Mouse (Mus musculus) hindbrain, embryonic 13.5 days (tissue): Measurements from ENCODE around the gene Zbtb8b. TPM values are rescaled to one million over a fixed set of nuclear protein-coding genes. Genes with fewer than 3 reads are reported as not detected.
"Not testable (repeated sequence)": the region's sequence is repeated elsewhere in the genome, so short reads cannot be mapped to it uniquely, and the experiment has no call there.

Source experiments
- ATAC-seq: fragments of 200-750 bp; cut with Nextera tagmentation; 2 replicates; pipeline ENCODE4 v1.8.0; 2017; ENCODE audit warnings: moderate TSS enrichment; ENCODE audit not compliant: low FRiP score
- H3K27ac ChIP-seq: fragments of 300-500 bp; sonication (generic); 2 replicates; pipeline ENCODE4 v1.5.1; 2015; ENCODE audit warnings: inconsistent platforms, mild to moderate bottlenecking, moderate library complexity
- H3K27me3 ChIP-seq: fragments of 300-500 bp; sonication (generic); 2 replicates; pipeline ENCODE4 v1.6.1; 2015; ENCODE audit warnings: mild to moderate bottlenecking, inconsistent platforms
- H3K36me3 ChIP-seq: fragments of 300-500 bp; sonication (generic); 2 replicates; pipeline ENCODE4 v1.6.1; 2015; ENCODE audit warnings: mild to moderate bottlenecking, inconsistent platforms
- H3K4me1 ChIP-seq: fragments of 300-500 bp; sonication (generic); replicated peaks from 2 replicates; pipeline ENCODE4 v1.6.1; 2015; ENCODE audit warnings: inconsistent platforms
- H3K4me2 ChIP-seq: fragments of 300-500 bp; sonication (generic); 2 replicates; pipeline ENCODE4 v1.6.1; 2015; ENCODE audit warnings: inconsistent platforms, mild to moderate bottlenecking, moderate library complexity
- H3K4me3 ChIP-seq: fragments of 300-500 bp; sonication (generic); 2 replicates; pipeline ENCODE4 v1.5.1; 2015; ENCODE audit warnings: mild to moderate bottlenecking, inconsistent platforms
- H3K9ac ChIP-seq: fragments of 300-500 bp; sonication (generic); 2 replicates; pipeline ENCODE4 v1.6.1; 2015; ENCODE audit warnings: mild to moderate bottlenecking, inconsistent platforms
- H3K9me3 ChIP-seq: fragments of 300-500 bp; sonication (generic); 2 replicates; pipeline ENCODE4 v1.6.1; 2016; ENCODE audit warnings: inconsistent platforms
- WGBS: fragments of 180-500 bp; shearing (Covaris S2); methylation state at CpG from one replicate; pipeline ENCODE4 v1.1.7; 2015; 5-methylcytosine and 5-hydroxymethylcytosine counted together
- polyA plus RNA-seq: library from polyadenylated mRNA; unstranded; fragments of >200 nt; fragmentation: Nextera tagmentation; extraction: Ambion mirVana; gene quantifications from 2 replicates; pipeline ENCODE4 v1.2.1, GENCODE M21; 2015

Zbtb8b gene
- 13.6 and 13.9 TPM in 2 replicates for polyA plus RNA-seq

DNA sequence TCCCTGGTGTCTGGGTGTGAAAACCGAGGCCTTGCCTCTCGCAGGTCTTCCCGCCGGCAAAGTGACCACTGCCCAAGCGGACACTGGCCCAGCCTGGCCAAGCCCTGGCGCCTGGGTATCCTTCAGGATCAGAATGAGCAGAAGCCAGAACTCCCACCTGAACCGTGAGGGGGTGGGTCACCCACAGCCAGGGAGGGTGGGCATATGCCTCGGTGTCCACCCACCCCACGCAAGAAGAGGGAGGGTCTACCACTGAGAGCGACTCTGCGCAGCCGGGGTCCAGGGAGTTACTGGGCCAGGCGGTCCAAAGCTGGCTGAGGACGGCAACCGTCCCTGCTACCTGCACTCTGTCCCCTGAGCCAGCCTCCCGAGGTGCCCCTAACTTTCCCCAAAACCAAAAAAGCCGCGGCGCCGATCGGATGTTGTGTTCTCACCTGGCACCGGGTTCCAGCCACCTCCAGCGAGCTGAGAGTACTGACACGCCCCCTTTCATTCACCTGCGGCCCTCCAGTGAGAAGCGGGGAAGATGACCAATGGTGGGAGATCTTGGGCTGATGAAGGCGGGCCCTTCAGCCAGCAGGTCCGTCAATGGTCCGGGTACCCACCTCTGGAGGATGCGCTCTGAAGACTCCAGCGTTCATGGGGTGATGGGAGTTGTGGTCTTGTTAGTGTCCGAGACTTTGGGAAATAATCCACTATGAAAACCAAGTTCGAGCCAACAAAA, at the start of gene Zbtb8b:
Zbtb8b (minus strand) TSS at position 514 of the 724 bp plus-strand sequence.
- H3K4me2 ChIP-seq = peak within 1 kb of the TSS; percentile 78
- H3K4me1 ChIP-seq = peaks cover 13% of the 10 kb centered on the region
- WGBS = 2% methylated on average over 32 of the region's 33 CpGs
- H3K4me3 ChIP-seq = peak within 1 kb of the TSS; percentile 71
- no peaks in the 10 kb centered on the region for H3K36me3 ChIP-seq
- no peaks in the 10 kb centered on the region for H3K9me3 ChIP-seq
- peaks cover 48% of the 10 kb centered on the region for H3K27me3 ChIP-seq
- H3K27ac ChIP-seq = no peak within 1 kb of the TSS
- H3K9ac ChIP-seq = peak within 1 kb of the TSS; percentile 78
- peak; percentile 99 for ATAC-seq

- Histone ChIP-seq H3K4me3 (no peak overlapping the region), H3K4me2 (no peak overlapping the region), H3K36me3 (peaks cover 97% of the 10 kb centered on the region), H3K27me3 (no peaks in the 10 kb centered on the region), H3K4me1 (no peaks in the 10 kb centered on the region), H3K9ac (no peak overlapping the region), H3K27ac (no peak overlapping the region), H3K9me3 (no peaks in the 10 kb centered on the region)
- ATAC-seq = no peak
- WGBS = 96% methylated on average over 1 of the region's 1 CpGs
Observed at GRCm38 (mm10) chr4:129481090-129481489, 40.4 kb upstream of the Zbtb8b start.

DNA sequence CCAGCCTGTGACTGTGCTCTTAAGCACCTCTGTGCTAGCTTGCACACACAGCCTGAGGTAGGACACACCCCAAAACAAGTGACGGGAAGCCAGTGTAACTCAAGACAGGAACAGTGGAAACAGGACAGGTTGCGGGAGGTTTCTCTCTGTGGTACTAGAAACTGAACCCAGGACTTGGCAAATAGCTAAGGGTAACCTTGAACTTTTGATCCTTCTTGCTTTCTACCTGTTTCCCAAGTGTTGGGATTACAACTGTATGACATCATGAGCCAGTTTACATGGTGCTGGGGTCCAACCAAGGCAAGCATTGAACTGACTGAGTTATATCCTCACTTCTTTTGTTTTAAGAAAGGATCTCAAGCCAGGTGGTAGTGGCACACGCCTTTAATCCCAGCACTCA, 39.2 kb upstream of the Zbtb8b start:
- no peak overlapping the region for H3K4me3 ChIP-seq
- no peak for ATAC-seq
- H3K4me2 ChIP-seq = no peak overlapping the region
- H3K9ac ChIP-seq = no peak overlapping the region
- H3K27me3 ChIP-seq = no peaks in the 10 kb centered on the region
- WGBS = 92% methylated on average over 3 of the region's 3 CpGs
- no peaks in the 10 kb centered on the region for H3K4me1 ChIP-seq
- no peaks in the 10 kb centered on the region for H3K9me3 ChIP-seq
- peaks cover 96% of the 10 kb centered on the region for H3K36me3 ChIP-seq
- no peak overlapping the region for H3K27ac ChIP-seq

DNA sequence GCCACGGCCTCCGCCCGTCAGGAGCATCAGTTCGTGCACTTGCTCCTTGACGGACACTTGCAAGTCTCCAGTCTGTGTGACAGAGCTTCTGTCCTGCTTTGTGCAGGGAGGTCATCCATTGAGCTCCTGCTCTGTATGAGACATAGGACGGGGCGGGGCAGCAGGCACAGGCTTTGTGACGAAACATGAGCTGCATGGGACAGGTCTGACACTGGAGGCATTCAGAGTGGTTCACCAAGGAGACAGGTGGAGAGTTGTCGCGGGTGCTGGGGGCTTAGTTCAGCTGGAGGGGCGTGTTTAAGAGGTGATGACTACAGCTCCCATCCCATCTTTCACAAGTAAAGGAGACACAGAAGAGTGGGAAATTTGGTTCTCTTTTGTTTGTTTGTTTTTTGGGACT, 35.4 kb upstream of the Zbtb8b start:
- 85% methylated on average over 11 of the region's 11 CpGs for WGBS
- no peak overlapping the region for H3K4me3 ChIP-seq
- H3K4me2 ChIP-seq = no peak overlapping the region
- H3K9ac ChIP-seq = no peak overlapping the region
- H3K36me3 ChIP-seq = peaks cover 95% of the 10 kb centered on the region
- no peaks in the 10 kb centered on the region for H3K9me3 ChIP-seq
- H3K4me1 ChIP-seq = no peaks in the 10 kb centered on the region
- no peak for ATAC-seq
- no peak overlapping the region for H3K27ac ChIP-seq
- no peaks in the 10 kb centered on the region for H3K27me3 ChIP-seq

- ATAC-seq = no peak
- Histone ChIP-seq H3K4me1 (peaks cover 13% of the 10 kb centered on the region), H3K4me3 (no peak overlapping the region), H3K27me3 (no peaks in the 10 kb centered on the region), H3K4me2 (no peak overlapping the region), H3K36me3 (peaks cover 58% of the 10 kb centered on the region), H3K9me3 (no peaks in the 10 kb centered on the region), H3K27ac (no peak overlapping the region), H3K9ac (no peak overlapping the region)
- 81% methylated on average over 4 of the region's 4 CpGs for WGBS
Observed at GRCm38 (mm10) chr4:129464286-129464815, 23.7 kb upstream of the Zbtb8b start.

GRCm38 (mm10) chr4:129463097-129464059, 22.7 kb upstream of the Zbtb8b start:
- Histone ChIP-seq H3K36me3 (peaks cover 49% of the 10 kb centered on the region), H3K27me3 (no peaks in the 10 kb centered on the region), H3K9me3 (no peaks in the 10 kb centered on the region), H3K4me2 (no peak overlapping the region; the same call in 1 of the 2 replicates), H3K4me1 (peaks cover 13% of the 10 kb centered on the region), H3K27ac (no peak overlapping the region), H3K9ac (no peak overlapping the region), H3K4me3 (no peak overlapping the region)
- 89% methylated on average over 24 of the region's 24 CpGs for WGBS
- no peak for ATAC-seq

GRCm38 (mm10) chr4:129462118-129462517, 21.5 kb upstream of the Zbtb8b start:
- 42% methylated on average over 3 of the region's 3 CpGs for WGBS
- ATAC-seq = no peak
- H3K4me1 ChIP-seq = peaks cover 13% of the 10 kb centered on the region
- H3K27ac ChIP-seq = peak overlapping the region; percentile 77
- peak overlapping the region; percentile 89 for H3K9ac ChIP-seq
- no peaks in the 10 kb centered on the region for H3K27me3 ChIP-seq
- peak overlapping the region; percentile 96 for H3K4me3 ChIP-seq
- no peaks in the 10 kb centered on the region for H3K9me3 ChIP-seq
- H3K36me3 ChIP-seq = peaks cover 37% of the 10 kb centered on the region
- H3K4me2 ChIP-seq = peak overlapping the region; percentile 75

DNA sequence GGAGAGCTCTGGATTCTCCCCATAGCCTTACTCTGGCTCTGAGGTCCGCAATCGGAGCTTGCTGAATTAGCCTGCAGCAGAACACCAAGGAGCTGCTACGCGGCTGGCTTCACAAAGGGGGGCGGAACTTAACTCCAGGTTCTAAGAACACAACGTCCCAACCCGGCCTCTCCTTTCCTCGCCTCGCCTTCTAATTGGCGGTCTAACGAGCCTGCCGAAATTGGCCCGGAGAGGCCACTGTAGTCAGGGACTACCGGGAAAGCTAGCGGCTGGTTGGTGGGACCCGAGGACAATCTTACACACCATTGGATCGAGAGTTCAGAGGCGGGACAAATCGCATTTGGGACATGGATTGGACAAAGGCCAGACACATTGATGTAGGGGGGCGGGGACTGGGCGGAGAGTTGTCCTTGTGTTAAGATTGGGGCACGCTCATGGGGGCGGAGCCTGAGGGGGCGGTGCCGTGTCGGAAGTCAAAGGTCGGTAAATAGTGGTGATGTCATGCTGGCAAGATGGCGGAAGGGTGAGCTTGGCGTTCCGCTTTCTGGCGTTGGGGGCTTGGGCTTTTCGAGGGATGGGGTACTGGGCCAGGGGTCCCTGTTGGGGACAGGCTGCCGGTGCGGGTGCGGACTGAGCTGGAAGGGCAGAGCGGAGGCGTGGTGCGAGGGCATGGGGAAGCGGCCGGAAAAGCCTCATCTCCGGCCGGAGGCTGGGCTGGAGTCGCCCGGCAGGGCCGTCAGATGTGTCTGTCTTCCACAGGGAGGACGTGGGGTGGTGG, 20.7 kb upstream of the Zbtb8b start, which contains the start of gene Bsdc1:
Bsdc1 (plus strand) TSS at position 399 of the 778 bp plus-strand sequence.
- H3K4me3 ChIP-seq = peak within 1 kb of the TSS; percentile 96
- H3K4me2 ChIP-seq = peak within 1 kb of the TSS; percentile 75
- under 1% methylated on average over 46 of the region's 46 CpGs for WGBS
- peak within 1 kb of the TSS; percentile 95 for H3K27ac ChIP-seq
- H3K4me1 ChIP-seq = peaks cover 13% of the 10 kb centered on the region
- ATAC-seq = peak; percentile 99
- H3K27me3 ChIP-seq = no peaks in the 10 kb centered on the region
- no peaks in the 10 kb centered on the region for H3K9me3 ChIP-seq
- H3K9ac ChIP-seq = peak within 1 kb of the TSS; percentile 89
- H3K36me3 ChIP-seq = peaks cover 29% of the 10 kb centered on the region

DNA sequence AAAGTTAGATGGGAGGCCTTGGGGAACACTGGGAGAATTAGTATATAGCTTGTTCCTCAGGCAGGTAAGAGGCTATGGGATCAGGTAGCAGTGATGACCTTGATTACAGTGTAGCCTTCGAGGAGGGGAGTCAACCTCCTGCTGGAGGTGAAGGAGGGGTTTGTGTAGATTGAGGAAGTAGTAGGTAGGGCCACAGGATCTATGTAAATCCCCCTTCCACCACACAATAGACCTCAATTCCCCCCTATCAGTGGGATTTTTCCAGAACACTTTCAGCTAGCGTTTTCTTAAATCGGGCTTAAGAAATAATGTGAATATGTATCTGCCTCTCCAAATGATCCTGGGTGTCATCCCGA, 20.2 kb upstream of the Zbtb8b start:
- Histone ChIP-seq H3K27ac (peak overlapping the region; percentile 95), H3K4me1 (peaks cover 13% of the 10 kb centered on the region), H3K4me2 (peak overlapping the region; percentile 70), H3K36me3 (peaks cover 23% of the 10 kb centered on the region), H3K27me3 (no peaks in the 10 kb centered on the region), H3K4me3 (peak overlapping the region; percentile 45), H3K9me3 (no peaks in the 10 kb centered on the region), H3K9ac (peak overlapping the region; percentile 75)
- whole genome bisulfite sequencing = 0% methylated on average over 4 of the region's 4 CpGs
- peak; percentile 43 for ATAC-seq

DNA sequence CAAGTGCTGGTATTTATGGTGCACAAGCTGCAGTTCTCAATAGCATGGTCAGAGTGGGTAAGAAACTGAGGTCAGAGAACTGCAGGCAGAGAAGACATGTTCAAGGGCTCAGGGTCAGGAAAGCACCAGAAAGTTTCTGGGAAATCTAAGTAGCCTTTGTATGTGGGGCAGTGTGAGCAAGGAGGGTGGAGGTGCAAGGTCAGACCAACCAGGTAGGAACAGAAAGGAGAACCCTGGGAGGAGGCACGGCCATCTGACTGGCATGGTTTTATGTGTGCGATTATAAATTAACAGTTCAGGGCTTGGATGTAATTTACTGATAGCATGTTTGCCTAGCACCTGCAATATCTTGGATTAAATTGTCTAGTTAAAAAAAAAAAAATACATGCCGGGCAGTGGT, 19.1 kb upstream of the Zbtb8b start:
- H3K27me3 ChIP-seq = no peaks in the 10 kb centered on the region
- no peak overlapping the region for H3K4me3 ChIP-seq
- 93% methylated on average over 3 of the region's 3 CpGs for WGBS
- ATAC-seq = no peak
- H3K36me3 ChIP-seq = peaks cover 13% of the 10 kb centered on the region
- no peak overlapping the region for H3K27ac ChIP-seq
- peaks cover 13% of the 10 kb centered on the region for H3K4me1 ChIP-seq
- no peak overlapping the region for H3K9ac ChIP-seq
- H3K4me2 ChIP-seq = no peak overlapping the region
- no peaks in the 10 kb centered on the region for H3K9me3 ChIP-seq

DNA sequence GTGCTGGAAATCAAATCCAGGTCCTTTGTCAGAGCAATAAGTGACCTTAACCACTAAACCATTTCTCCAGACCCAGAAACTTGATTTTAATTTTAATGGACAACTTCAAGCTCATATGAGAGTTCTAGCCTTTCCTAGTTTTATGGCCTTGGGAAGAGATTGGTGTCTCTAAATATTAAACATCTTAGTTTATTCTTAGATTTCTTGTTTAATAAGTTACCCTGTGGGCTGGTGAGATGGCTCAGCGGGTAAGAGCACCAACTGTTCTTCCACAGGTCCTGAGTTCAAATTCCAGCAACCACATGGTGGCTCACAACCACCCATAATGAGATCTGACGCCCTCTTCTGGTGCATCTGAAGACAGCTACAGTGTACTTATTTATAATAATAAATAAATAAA, 16.7 kb upstream of the Zbtb8b start:
- WGBS = 71% methylated on average over 2 of the region's 2 CpGs
- not testable (repeated sequence) for H3K27me3 ChIP-seq, H3K9ac ChIP-seq, H3K4me1 ChIP-seq, H3K9me3 ChIP-seq, H3K4me2 ChIP-seq, ATAC-seq, H3K36me3 ChIP-seq, H3K27ac ChIP-seq, H3K4me3 ChIP-seq
